Mouse (Mus musculus) liver, embryonic 14.5 days (tissue): Measurements from ENCODE around the gene Klhl26.

Source experiments
- CTCF ChIP-seq: IDR thresholded peaks from 2 replicates; pipeline ENCODE4 v1.5.1; 2016; ENCODE audit warnings: antibody characterized with exemption, low read depth, control low read depth
- EP300 ChIP-seq: IDR thresholded peaks from 2 replicates; pipeline ENCODE4 v1.6.1; 2016; ENCODE audit warnings: antibody characterized with exemption, low read depth

GRCm38 (mm10) chr8:70409455-70409871 lies 67.3 kb downstream of the Klhl26 start:
- no peak for TF ChIP-seq CTCF
- TF ChIP-seq EP300: no peak
